Mouse (Mus musculus): Measurements from ENCODE around the gene Prr14.
"Not testable (repeated sequence)": the region's sequence is repeated elsewhere in the genome, so short reads cannot be mapped to it uniquely, and the experiment has no call there.

DNA sequence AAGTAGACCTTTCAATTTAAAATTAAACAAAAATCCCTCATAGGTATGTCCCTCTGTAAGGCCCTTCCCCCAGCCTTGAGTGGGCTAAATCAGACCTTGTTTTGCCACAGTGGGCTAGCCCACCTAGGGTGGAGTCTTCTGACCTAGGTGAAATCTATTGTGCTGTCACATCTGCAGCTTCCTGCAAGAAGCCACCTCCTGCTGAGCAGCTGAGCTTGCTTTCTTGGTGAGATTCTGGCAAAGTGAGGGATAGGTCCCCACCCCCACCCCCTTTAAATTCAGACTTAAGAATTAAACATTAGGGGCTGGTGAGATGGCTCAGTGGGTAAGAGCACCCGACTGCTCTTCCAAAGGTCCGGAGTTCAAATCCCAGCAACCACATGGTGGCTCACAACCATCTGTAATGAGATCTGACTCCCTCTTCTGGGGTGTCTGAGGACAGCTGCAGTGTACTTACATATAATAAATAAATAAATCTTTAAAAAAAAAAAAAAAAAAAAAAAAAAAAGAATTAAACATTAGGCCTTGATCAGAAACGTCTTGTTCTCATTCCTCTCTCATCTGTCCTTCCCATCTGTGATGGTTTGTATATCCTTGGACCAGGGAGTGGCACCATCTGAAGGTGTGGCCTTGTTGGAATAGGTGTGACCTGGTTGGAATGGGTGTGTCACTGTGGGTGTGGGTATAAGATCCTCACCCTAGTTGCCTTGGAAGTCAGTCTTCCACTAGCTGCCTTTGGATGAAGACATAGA, 864 bp upstream of the Prr14 start:
- TF ChIP-seq CTCF (IDR thresholded peaks at IDR 0.05; ENCODE audit: extremely low read depth, insufficient read length, insufficient replicate concordance, low read depth, low read length); POLR2A (IDR thresholded peaks at IDR 0.05; ENCODE audit: low read depth, low read length): not testable (repeated sequence)

All from small intestine, adult 2 months (tissue).